Mouse (Mus musculus) layer of hippocampus, postnatal 14 days (tissue): ENCODE measurements around the gene Gga1. TPM values are rescaled to one million over a fixed set of nuclear protein-coding genes. Genes with fewer than 3 reads are reported as not detected.

Source experiments
- DNase-seq, 2 experiments: peaks; one replicate each; pipeline ENCODE4 v3.0.0; 2021 to 2022; ENCODE audit warnings: low spot score in 2 of 2, mixed read lengths in 1 of 2
- total RNA-seq, 2 experiments: library from RNA; stranded (reverse); gene quantifications; 2 replicates each; pipeline ENCODE4 v1.2.3; 2021

The Gga1 gene
- total RNA-seq, 2 experiments from 2014 or later: 51.3 to 52.4 TPM

DNA sequence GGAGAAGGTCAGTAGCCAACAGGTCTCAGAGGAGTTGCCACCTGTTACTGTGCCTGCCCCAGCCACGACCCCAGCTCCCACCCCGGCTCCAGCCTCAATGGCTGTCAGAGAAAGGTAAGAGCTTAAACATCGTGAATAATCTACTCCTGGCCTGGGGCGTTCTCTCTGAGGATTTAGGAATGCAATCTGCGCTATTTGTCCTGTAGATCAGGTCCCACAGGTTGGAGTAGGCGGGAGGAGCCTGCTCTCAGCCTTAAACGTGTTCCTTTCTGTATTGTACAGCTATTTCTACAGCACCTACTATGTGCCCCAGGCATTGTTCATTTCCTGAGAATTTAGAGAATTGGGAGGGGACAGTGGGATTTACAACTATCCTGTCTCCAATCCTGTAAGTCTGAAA lies 31.4 kb downstream of the Gga1 start:
- no peak for DNase-seq

DNA sequence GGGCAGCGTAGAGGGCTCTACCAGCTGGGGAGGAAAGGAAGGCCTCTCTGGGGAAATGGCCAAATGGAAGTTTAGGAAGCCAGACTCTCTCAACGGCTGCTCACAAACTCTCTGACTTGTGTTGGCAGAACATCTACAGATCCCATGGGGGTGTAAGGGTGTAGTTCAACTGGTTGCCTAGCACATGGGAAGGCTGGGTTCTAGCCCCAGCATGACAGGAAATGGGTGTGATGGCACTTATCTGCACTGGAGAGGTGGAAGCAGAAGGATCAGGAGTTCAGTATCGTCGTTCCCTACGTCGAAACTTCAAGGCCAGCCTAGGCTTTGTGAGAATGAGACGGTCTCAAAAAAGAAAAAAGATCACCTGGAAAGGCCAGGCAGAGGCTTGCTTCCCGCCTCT lies 32.0 kb downstream of the Gga1 start:
- DNase-seq: no peak

- no peak for DNase-seq
These were observed 35.0 kb downstream of the Gga1 start for GRCm38 (mm10) chr15:78912040-78912439.

DNA sequence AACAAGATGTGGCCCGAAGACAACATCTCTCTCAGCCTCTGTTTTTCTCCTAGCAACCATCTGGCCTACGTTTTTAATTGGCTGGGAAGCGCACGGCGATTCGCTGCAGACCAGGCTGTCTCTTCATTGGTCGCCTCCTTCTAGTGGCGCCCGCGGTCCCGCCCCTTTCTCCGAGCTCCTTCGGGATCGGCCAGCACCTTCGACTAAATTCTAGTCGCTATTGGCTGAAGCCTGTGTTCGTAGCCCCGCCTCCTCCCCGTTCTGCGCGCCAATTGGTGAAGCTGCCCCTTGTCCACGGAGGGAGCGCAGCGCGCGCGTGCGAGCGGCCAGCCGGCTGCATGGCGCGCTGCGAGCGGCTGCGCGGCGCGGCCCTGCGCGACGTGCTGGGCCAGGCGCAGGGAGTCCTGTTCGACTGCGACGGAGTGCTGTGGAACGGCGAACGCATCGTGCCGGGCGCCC lies 36.7 kb downstream of the Gga1 start, which contains the start of gene Pdxp:
TSS of gene Pdxp (plus strand) at position 288 of the 459 bp plus-strand sequence.
- peak; percentile 93 to 98 for DNase-seq

DNA sequence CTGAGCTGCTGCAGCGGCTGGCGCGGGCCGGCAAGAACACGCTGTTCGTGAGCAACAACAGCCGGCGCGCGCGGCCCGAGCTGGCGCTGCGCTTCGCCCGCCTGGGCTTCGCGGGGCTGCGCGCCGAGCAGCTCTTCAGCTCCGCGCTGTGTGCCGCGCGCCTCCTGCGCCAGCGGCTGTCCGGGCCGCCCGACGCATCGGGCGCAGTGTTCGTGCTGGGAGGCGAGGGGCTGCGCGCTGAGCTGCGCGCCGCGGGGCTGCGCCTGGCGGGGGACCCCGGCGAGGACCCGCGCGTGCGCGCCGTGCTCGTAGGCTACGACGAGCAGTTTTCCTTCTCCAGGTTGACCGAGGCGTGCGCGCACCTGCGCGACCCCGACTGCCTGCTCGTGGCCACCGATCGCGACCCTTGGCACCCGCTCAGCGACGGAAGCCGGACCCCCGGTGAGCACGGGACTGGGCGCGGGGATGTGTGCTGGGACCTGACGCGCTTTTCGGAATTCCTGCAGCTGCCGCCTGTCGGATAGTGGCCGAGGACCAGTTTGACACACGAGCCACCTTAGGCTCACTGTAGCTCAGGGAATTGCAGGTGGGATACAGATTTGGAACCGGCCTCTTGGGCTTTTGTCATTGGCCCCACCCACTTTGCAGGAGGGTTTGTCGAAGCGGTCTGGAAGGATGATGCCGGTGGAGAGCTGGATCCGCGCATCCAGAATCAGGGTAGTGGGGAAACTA lies 37.3 kb downstream of the Gga1 start:
- DNase-seq: peak in 1 of 2 experiments; percentile 63

DNA sequence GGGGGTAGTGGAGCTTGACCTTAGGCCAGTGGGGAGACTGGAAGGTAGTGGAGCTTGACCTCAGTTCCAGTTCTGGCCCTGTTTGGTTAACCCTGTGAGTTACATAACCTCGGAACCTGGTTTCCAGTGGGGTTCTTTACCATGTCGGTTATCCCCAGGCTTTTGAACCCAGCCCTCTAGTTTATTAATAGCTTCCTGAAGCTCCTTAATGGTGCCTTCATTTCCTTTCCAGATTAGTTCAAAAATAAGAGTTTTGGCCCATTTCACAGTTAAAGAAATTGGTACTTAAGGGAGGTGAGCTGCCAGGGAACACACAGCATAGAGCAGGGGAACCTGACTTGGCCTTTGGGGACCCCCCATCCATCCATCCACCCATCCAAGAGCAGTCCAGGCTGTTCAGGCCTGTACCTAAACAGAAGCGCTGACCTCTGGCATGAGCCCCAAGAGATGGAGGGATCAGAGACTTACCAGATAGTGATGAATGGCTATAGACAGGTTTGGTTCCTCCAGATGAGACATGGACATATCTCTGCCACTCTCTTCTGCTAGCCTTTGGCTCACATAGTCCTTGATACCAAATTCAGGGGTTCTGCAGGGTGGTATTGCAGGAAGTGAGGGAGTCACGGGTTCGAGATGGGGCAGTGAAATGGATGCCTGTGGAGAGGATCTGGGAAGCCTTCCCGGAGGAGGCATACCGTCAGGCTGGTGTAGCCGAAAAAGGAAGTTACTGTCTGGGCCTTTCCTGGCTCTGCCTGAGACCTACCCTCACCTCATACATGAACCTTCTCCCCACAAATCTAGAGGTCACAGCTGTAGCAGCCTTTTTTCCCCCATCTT lies 38.1 kb downstream of the Gga1 start:
- no peak for DNase-seq

DNA sequence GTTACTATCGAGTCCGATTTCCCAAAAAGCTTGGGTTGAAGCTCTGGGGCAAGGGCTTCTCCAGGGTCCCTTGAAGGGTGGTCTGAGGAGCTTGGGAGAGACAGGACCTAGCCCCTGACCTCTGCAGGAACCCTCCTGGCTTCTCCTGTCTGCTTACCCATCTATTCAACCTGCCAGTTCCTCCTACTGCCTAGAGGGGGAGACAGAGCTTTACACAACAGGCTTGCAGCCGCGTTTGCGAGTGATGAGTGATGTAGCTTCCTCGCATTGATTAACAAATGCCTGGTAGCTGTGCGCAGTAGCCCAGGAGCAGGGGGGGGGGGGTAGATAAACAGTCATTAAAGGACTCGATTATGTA lies 38.6 kb downstream of the Gga1 start:
- peak; percentile 80 to 87 for DNase-seq

GRCm38 (mm10) chr15:78916052-78916826 lies 39.2 kb downstream of the Gga1 start:
- no peak for DNase-seq

GRCm38 (mm10) chr15:78918126-78918525 lies 41.1 kb downstream of the Gga1 start:
- no peak for DNase-seq

DNA sequence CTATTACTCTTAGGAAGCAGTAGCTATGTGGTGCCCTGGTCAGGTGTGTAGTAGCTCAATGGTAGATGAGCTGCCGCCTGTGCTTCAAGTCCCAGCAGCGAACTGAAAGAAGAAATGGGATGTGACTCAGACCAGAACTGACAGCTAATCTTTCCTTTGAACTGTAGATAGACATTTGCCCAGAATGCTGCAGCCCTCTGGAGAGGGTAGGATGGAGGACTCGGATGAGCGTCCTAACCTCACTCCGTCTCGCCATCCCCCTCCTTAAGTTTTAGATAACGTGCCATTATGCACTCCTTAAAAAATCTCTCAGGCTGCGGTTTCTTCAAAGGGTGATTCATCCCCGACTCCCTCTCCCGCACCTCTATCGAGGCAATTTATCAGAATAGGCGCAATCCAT lies 42.9 kb downstream of the Gga1 start:
- DNase-seq: no peak

DNA sequence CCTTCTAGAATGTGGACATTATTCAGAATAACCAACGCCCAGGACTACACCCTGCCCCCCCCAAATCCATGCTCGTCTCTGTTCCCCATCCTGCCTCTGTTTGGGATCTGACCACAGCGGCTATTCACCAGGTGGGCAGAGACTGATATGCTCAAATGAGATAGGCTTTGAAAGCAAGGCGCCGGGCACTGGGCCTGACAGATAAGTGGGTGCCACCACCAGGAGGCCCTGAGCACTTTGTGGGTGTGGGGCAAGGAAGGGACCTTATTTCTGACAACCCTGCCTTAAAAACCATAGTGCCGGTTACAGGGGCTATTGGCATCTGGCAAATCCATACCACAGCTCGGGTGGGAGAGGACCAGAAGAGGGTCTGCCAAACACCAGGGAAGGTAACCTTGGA lies 45.7 kb downstream of the Gga1 start:
- DNase-seq: no peak

DNA sequence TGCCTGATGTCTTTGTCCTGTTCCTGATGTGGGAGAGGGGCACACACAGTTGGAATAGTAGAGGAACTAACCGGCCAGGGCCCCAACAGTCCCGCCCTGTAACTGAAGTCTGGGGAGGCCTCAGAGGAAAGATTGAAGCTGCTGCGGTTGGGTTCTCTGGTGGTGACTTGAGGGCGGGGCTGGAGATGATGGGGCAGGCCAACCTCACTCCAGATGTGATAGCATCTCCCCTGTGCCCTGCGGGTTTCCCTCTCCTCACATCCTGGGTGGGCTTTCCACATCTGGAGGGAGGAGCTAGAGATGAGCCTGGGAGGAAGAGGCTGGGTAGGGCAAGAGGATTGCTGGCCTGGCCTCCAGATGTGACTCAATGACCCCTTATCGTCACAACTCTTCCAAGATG lies 46.6 kb downstream of the Gga1 start:
- DNase-seq: no peak

DNA sequence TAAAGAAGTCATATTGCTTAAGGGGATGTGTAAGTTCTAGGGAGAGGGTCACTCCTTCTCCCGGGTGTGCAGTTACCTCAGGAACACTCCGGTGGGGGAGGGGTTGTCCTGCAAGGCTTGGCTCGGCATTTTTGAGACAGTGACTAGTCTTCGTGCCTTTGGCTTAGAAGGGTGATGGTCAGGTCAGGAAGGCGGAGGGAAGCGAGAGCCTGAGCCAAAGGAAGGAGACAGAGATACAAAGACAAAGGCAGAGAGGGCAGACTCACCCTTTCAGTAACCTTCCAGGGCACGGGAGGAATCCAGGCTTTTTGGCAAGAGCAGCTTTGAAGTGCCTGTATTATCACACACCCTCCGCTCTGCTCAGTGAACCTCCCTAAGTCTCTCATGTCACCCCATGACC lies 48.1 kb downstream of the Gga1 start:
- no peak for DNase-seq

DNA sequence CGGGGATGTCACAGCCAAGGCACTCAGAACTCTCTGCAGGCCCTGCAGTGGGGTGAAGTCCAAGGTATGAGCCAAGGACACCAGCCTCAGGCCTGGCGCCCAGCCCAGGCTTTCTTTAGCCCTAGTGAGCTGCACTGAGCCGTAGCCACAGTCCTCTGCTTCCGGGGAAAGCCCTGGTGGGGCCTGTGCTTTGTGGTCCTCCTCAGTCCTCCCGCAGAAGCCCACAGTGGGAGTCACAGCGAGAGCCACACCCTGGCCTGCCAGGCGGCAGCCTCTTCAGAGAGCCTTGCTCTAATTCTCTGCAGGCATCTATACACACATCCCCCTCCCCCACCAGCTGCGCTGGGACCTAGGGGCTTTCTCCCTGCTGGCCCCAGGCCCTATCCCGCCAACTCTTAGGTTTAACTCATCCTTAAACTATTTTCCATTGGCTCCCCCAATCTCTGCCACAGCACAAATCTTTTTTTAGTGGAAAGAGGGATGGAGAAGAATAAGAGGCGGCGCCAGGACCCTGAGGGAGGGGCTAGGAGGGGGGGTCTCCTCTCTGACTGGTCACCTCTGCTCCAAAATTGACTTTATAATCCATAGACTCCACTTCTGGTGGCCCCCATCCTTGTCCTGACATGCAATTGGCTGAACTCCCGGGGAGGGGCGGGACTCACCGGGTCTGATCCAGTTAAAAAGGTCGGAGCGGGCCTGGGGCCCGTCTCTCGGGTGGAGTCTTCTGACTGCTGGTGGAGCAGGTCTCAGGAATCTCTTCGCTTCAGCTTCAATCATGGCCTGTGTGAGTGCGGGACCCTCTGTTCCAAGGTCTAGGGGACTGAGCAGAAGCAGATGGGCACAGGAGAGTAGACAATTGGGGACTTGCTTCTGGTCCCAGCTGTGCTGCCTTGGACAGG lies 49.3 kb downstream of the Gga1 start, which contains the start of gene Lgals1:
TSS of gene Lgals1 (plus strand) at position 705 of the 899 bp plus-strand sequence.
- peak; percentile 48 to 66 for DNase-seq

- DNase-seq: no peak
These were observed 50.2 kb downstream of the Gga1 start for GRCm38 (mm10) chr15:78927021-78927787.

DNA sequence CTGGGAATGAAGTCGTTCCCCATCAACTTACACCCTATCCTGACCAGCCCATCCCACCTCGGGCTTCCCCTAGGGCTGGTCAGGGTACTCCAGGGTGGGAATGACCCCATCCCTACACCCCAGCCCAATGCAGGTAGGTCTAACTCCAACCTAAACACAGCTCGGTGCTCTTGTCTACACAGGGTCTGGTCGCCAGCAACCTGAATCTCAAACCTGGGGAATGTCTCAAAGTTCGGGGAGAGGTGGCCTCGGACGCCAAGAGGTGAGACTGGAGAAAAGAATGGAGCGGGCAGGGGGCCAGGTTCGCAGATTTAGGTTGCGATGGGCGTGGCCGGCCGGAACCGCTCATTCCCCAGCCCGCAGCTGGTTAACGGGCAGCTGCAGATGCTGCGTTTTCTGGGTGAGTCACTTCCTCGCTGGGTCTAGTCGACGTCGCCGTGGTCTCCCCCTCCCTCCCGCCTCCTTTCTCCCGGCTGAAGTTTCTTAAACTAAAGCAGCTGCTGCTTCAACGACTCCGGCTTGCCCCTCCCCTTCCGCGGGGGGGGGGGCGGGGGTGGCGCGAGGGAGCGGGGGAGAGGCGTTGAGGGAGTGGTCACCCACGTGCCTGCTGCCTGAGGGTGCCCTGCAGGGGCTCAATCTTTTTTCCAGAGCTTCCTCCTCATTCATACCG lies 50.9 kb downstream of the Gga1 start:
- no peak for DNase-seq

DNA sequence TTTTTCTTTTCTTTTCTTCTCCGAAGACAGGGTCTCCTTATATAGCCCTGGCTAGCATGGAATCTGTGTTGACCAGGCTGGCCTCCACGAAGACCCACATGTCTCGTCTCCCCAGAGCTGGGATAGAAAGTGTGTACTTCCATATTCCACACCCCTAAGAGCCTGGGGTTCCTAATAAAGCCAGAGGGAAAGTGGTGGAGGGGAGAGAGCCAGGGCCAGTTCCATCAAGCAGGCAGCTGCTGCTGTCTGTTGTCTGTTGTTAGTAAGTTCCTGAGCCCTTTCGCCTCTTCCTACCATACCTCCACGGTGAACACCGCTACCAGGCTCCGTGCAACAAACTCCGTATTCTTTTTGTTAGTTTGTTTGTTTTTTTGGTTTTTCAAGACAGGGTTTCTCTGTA lies 51.5 kb downstream of the Gga1 start:
- no peak for DNase-seq

- no peak for DNase-seq
These were observed 53.3 kb downstream of the Gga1 start for GRCm38 (mm10) chr15:78930192-78930706.
